Mouse (Mus musculus) spleen, postnatal 4 days (tissue): Measurements from ENCODE around the gene Ccdc38.

Source experiments
- DNase-seq, 2 experiments: peaks; one replicate each; pipeline ENCODE4 v3.0.0; 2022; ENCODE audit warnings: low spot score in 2 of 2

Gene Ccdc38

DNA sequence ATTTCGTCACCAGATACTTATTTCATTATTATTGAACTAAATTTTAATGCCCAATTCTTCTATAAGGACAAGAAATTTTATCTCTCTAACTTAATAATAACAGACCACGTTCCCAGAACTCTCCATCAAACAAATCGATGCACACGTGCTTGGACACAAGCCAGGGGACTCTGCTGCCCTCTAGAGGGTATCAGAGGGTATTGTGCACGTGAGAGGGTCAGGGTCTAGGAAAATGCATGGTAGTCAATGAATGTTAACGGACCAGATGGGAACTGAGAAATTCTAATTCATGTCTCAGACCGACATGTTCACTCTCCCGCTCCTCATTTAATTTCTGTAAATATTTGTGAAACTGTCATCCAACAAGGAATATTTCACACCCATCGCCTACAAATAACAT lies 67.6 kb downstream of the Ccdc38 start:
- DNase-seq: no peak

DNA sequence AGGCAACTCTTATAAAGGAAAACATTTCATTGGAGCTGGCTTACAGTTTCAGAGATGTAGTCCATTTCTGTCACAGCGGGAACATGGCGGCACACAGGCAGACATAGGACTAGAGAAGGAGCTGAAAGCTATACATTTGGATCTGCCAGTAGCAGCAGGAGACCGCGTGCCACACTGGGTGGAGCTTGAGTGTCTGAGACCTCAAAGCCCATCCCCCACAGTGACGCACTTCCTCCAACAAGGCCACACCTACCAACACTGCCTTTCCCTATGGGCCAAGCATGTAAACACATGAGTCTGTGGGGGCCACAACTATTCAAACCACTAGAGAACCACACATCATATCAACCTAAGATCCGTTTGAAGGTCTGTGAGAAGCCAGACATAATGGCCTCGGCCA lies 68.8 kb downstream of the Ccdc38 start:
- DNase-seq: no peak

DNA sequence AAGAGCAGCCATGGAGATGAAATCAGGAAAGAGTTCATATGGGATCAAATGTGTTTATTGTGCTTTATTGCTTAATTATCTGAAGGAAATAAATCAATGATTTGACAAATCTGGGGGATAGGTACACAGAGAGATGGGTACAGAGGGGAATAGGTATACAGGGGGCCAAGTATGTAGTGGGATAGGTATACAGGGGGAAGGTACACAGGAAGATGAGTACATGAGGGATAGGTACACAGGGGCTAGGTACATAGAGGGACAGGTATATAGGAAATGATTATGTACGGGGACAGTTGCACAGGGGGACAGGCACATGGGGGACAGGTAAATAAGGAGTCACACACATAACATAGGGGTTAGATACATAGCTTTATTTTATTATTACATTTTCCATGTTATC lies 70.5 kb downstream of the Ccdc38 start:
- no peak for DNase-seq

DNA sequence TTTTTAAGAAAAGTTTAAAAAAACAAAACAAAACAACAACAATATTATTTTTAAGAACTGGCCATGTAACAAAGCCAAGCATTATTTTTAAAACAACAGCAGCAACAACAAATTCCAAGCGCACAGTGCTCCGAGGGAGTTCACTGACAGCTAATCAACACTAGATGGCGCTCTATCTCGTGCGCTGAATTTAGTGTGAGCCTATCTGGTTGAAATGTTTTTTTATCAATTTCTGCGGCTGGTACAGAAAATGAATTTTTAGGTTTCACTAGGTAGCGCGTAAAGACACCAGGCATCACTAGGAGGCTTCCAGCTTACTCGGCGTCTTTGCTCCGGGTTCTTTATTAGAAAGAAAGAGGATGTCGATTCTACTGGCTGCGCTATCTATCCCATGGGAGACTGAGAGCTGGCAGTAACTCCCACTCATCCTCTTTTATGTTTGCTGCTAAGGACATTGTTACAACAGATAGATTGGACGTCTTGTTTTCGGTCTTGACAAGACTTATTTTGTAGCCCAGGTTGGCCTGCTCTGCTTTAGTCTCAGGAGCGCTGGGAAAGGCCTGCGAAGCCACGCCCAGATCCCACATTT lies 71.1 kb downstream of the Ccdc38 start:
- DNase-seq: no peak

DNA sequence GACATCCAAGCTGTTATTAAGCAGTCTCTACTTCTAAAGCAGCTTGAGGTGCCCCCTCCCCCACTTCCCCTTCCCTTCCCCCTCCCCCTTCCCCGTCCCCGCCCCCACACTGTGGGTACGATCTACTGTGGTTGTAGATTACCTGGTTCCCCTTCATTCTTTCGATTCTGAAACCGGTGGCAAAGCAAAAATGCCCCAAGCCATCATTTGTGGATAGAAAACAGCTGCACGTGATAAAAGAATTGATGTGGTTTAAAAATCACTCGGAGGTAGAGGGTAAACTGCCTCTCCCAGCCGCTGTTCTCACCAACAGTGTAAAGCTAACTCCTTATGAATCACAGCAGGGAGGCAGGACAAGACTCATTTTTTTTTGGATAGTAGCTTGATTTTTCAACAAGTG lies 74.4 kb downstream of the Ccdc38 start:
- no peak for DNase-seq

DNA sequence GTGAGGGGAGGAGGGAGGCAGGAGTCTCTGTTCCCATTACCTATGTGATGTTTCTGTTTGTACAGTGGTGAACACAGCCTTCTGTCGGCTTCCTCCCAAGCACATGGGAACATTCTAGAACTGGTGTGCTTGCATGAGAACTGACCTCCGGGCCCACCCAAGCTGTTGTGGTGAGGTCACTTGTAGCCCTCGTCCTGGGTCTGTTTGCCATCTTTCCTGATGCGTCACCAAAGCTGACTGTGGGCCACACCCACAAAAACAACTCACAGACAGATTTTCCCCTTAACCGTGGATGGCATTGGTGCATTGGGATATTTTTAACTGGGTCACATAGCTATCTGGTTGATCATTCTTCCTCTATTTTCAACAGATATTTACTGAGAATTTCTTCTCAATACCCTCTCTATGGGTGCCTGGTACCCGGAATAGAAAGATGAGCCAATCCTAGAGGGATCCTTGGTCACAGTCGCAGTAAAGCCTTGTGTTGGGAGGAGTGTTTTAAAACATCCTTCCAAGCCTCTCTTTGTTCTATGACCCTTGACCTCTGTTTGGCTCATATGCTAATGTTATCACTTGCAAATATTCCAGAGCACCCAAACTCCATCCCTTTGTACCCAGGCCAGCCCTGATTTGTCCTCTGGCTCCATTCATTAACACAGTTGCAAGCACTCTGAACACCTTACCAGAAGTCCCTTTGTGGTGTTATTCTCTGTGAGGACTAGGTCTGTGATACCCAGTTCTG lies 80.2 kb downstream of the Ccdc38 start:
- DNase-seq: no peak

DNA sequence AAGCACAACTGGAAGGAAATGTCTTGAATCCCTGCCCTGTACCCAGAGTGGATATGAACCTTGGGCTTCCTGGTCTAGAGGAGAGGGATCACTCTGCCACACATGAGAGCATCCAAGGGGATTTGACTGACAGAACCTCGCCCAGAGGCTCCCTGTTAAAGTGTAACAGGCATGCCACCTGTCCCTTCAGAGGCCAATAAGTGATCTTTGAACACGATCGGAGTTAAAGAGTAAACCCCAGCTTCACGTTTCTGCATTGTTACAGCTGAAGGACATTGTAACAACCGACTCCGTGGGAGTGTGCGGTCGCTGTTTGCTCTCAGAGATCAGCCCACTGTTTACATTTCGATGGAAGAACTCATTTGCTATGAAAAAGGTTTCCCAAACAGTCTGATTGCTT lies 83.3 kb downstream of the Ccdc38 start:
- no peak for DNase-seq

DNA sequence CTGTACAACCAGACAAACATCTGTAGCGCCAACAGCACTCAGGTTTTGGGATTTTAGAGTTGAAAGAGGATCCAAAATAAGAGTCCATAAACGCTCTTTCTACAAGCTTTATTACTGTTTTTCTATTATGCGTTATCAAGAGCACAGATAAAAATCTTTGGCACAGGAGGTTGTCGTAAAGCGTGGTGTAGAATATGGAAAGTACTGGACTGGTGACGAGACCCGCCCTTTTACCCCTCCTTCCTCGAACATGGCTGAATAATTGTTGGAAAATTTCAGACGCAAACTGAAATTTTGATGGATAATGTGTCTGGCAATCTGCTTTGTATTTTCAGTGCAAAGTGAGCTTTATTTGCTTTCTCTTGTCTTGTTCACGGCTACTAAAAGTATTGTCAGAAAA lies 83.7 kb downstream of the Ccdc38 start:
- DNase-seq: no peak

DNA sequence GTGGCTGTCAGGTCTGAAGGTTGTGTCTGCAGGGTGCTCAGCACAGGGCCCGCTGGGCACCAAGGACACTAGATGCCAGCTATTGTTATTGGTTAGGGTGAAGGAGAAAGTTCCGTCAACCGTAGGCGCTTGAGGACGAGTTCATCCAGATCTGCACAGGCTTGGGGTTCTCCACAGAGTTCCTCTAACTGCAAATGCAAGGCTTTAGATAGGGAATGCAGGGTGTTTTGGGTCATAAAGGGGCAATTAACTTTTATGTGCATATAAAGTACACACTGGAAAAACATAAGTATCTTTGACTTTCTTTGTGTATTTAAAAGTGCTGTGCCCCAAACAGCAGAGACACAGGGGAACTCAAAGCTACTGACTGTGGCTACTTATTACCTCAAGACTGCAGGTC lies 89.9 kb downstream of the Ccdc38 start:
- DNase-seq: no peak

DNA sequence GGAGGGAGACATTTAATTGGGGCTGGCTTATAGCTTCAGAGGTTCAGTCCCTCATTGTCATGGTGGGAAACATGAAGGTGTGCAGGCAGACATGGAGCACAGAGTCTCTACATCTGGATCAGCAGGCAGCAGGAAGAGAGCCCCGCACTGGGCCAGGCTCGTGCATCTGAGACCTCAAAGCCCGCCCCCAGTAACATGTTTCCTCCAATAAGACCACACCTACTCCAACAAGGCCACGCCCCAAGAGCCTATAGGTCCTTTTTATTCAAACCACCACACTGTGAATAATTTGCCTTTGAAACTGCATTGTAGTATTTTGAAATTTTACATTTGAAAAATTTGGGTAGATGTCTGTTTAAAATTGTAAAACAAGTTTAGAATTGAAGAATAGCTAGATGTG lies 91.7 kb downstream of the Ccdc38 start:
- DNase-seq: no peak

DNA sequence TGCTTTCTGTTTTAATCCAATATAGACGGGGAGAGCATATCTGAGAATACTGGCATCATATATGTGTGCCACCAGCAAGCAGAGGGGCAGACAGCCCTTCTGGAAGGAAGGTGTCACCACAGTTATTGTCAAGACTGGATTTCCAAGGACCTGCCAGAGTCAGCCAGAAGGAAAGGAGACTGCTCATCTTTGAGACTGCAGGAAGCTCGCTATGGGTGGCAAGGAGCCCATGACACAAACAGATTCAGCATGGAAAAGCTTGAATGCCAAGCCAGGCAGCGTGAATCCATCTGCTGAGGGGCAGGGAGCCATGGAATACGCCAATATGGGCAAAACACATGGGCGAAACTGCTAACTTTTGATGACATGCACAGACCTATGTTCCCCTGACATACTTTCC lies 93.1 kb downstream of the Ccdc38 start:
- DNase-seq: no peak
